Mouse (Mus musculus) bone marrow, adult 2 months (tissue): ENCODE data around the gene Vps26b. TPM values are rescaled to one million over a fixed set of nuclear protein-coding genes. Genes with fewer than 3 reads are reported as not detected.

ENCODE experiments used
- H3K27ac ChIP-seq: fragments of 200-500 bp; 2 replicates; pipeline ENCODE4 v1.5.1; 2012; ENCODE audit warnings: low read depth, mild to moderate bottlenecking, control low read depth, inconsistent platforms, low read length; ENCODE audit not compliant: control insufficient read depth, poor library complexity, insufficient read depth
- H3K4me1 ChIP-seq: fragments of 200-500 bp; 2 replicates; pipeline ENCODE4 v1.6.1; 2011; ENCODE audit warnings: low read length; ENCODE audit not compliant: control insufficient read depth, insufficient read depth
- H3K4me3 ChIP-seq: fragments of 200-500 bp; replicated peaks from 2 replicates; pipeline ENCODE3; 2011; ENCODE audit warnings: mild to moderate bottlenecking, low read depth, low read length, control low read depth; ENCODE audit not compliant: control insufficient read depth
- CTCF ChIP-seq: fragments of 200-500 bp; IDR thresholded peaks from 2 replicates; pipeline ENCODE4 v1.5.1; 2011; ENCODE audit warnings: low read length, control low read depth; ENCODE audit not compliant: control insufficient read depth, insufficient read depth
- POLR2A ChIP-seq: fragments of 200-500 bp; IDR thresholded peaks from 2 replicates; pipeline ENCODE4 v1.6.1; 2011; ENCODE audit warnings: low read depth, mild to moderate bottlenecking, control low read depth, low read length, borderline replicate concordance; ENCODE audit not compliant: control insufficient read depth
- WGBS: fragments of 180-500 bp; shearing (Covaris S2); methylation state at CpG from one replicate; pipeline ENCODE4 v1.1.7; 2018; 5-methylcytosine and 5-hydroxymethylcytosine counted together
- polyA plus RNA-seq: library from polyadenylated mRNA; stranded (reverse); fragments of >200 nt; gene quantifications from 2 replicates; pipeline ENCODE4 v1.2.4, GENCODE M21; 2011; ENCODE audit warnings: low replicate concordance; ENCODE audit not compliant: missing spikeins, insufficient read depth, insufficient read length

The Vps26b gene
- polyA plus RNA-seq, 1 experiment, result 17.7 TPM

DNA sequence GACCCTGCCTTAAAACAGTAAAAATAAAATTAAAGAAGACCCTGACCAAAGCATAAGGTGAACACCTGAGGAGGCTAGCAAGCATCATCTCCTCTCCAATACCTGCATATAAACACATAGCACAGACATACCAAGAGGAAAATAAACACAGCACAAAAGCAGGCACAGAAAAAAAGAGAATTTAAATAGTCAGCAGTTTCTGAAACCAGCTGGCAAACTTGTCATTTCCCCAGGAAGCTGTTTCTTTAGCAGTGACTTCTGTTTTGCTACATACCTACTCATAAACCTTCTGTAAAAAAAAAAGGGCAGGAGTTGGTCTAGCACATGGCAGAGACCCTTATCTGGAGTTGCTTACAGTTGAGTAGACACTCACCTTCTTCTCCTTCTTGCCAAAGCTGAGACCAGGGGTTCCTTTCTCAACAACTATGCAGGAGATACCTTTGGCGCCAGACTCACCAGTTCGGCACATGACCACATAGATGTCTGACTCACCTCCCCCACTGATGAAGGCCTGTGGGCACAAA, 44.7 kb downstream of the Vps26b start:
- Histone ChIP-seq H3K4me1 (no peaks in the 10 kb centered on the region), H3K27ac (no peak overlapping the region), H3K4me3 (no peak overlapping the region)
- TF ChIP-seq POLR2A (no peak), CTCF (no peak)
- WGBS, result 77% methylated on average over 2 of the region's 2 CpGs

DNA sequence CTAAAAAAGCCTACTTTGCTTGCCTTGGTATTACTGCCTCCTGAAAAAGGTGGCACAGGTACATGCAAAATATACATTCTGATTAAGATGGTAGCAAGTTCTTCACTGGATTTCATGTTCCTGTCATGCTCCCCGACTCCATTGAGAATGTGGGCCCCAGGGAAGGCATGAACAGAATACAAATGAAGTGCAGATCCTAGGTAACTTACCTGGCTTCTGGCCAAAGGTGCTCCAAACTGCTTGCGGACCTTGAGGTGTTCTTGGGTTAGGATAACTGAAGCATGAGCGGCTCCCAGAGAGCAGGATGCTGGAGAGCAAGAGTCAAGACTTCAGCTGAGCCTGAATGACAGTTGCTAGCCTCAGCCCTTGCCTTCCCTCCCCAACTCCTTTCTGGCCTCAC, 51.1 kb downstream of the Vps26b start:
- H3K4me1 ChIP-seq, result no peaks in the 10 kb centered on the region
- WGBS, result 84% methylated on average over 3 of the region's 3 CpGs
- no peak overlapping the region for H3K27ac ChIP-seq
- H3K4me3 ChIP-seq, result no peak overlapping the region
- TF ChIP-seq CTCF (no peak), POLR2A (no peak)

DNA sequence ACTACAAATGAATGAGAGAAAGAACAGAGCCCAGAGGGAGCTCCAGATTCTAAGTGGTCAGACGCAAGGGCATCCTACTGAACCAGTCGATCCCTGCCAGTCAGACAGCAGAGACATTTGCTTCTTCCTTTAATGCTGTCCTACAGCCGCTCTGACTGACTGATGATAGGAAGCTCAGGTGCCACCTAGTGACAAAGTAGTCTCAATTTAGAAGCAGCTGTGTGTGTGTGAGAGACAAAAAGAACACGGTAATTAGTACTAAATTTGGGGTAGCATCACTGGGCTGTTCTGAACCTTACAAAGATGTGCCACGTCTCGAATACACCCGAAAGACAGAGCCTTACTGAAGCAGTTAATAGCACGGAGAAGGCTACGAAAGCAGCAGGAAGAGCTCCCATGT, 52.1 kb downstream of the Vps26b start:
- WGBS, result 88% methylated on average over 9 of the region's 9 CpGs
- Histone ChIP-seq H3K4me3 (no peak overlapping the region), H3K4me1 (no peaks in the 10 kb centered on the region), H3K27ac (no peak overlapping the region)
- TF ChIP-seq CTCF (no peak), POLR2A (no peak)

Other genes with a start within 250 kb of the Vps26b start
- gene Glb1l2, start 223.6 kb downstream of the Vps26b start, polyA plus RNA-seq, result not detected in 2 replicates
- gene Glb1l3, start 169.2 kb downstream of the Vps26b start, polyA plus RNA-seq, result not detected in 2 replicates
- not detected in 2 replicates for gene Gm1110, start 107.0 kb downstream of the Vps26b start, polyA plus RNA-seq
- gene Acad8, start 30.5 kb downstream of the Vps26b start, polyA plus RNA-seq, result 5.5 and 12.0 TPM in 2 replicates
- 23.6 and 42.5 TPM in 2 replicates for gene Thyn1, start 30.4 kb downstream of the Vps26b start, polyA plus RNA-seq
- gene Ncapd3, start 110 bp upstream of the Vps26b start, polyA plus RNA-seq, result 25.6 and 32.8 TPM in 2 replicates
- gene Jam3, start 125.4 kb upstream of the Vps26b start, polyA plus RNA-seq, result 7.3 TPM in 1 of 2 replicates, not detected in the other